8 mouse cellular contexts compared by ENCODE assay signal in genomic region chr7:4723508-4723907, GRCm38 (mm10). TPM values are rescaled to one million over a fixed set of nuclear protein-coding genes. Genes with fewer than 3 reads are reported as not detected.
DNase-seq lines count a peak whose midpoint lies in the region; ATAC-seq and TF ChIP-seq lines count a peak whose summit lies in the region.

No protein-coding gene starts in this region.

- DNase-seq in layer of hippocampus, adult 11-12 months (ENCODE audit: low spot score) = peak; percentile 52
- DNase-seq in layer of hippocampus, adult 8-10 months (ENCODE audit: low spot score in 2 of 2) = no peak
- peak; percentile 65 for DNase-seq in cerebellum, adult 9-10 months
- no peak for DNase-seq in heart, postnatal 0 days (ENCODE audit: low spot score)
- DNase-seq in left cerebral cortex, postnatal 4 days = peak; percentile 42
- no peak for DNase-seq in ovary, postnatal 10 days (ENCODE audit: low spot score)

- no peaks in the 10 kb centered on the region for H3K27me3 ChIP-seq in heart, postnatal 0 days (ENCODE audit: control insufficient read depth, insufficient read depth, low read length)
- H3K27me3 ChIP-seq in stomach, embryonic 16.5 days (ENCODE audit: control insufficient read depth, insufficient read depth, low read length) = no peaks in the 10 kb centered on the region

- TF ChIP-seq EP300 in heart, postnatal 0 days (IDR thresholded peaks at IDR 0.05; ENCODE audit: low read depth) = no peak

- peak overlapping the region; percentile 50 for H3K4me2 ChIP-seq in heart, postnatal 0 days (ENCODE audit: low read depth, low read length)
- H3K4me2 ChIP-seq in stomach, embryonic 16.5 days (ENCODE audit: low read depth, low read length) = peak overlapping the region; percentile 68

- no peak for TF ChIP-seq CTCF in heart, postnatal 0 days (IDR thresholded peaks at IDR 0.05; ENCODE audit: low read depth)

- no peak overlapping the region for H3K27ac ChIP-seq in heart, postnatal 0 days (ENCODE audit: low read depth)
- H3K27ac ChIP-seq in stomach, embryonic 16.5 days (ENCODE audit: low read length) = peak overlapping the region; percentile 62

- no peak for ATAC-seq in heart, postnatal 0 days (ENCODE audit: insufficient read depth, low read depth)
- ATAC-seq in megakaryocyte-erythroid progenitor cell, adult 5-6 weeks (replicated peaks; ENCODE audit: low FRiP score, low TSS enrichment, poor library complexity, severe bottlenecking) = peak; percentile 58
- no peak for ATAC-seq in stomach, embryonic 16.5 days (ENCODE audit: insufficient read depth, low FRiP score)

- H3K4me1 ChIP-seq in heart, postnatal 0 days (ENCODE audit: control insufficient read depth, insufficient read depth) = no peaks in the 10 kb centered on the region
- peaks cover 4% of the 10 kb centered on the region; the same call in 1 of the 2 replicates for H3K4me1 ChIP-seq in stomach, embryonic 16.5 days (ENCODE audit: control insufficient read depth, insufficient read depth, low read length)

- H3K36me3 ChIP-seq in heart, postnatal 0 days (replicated peaks; ENCODE audit: control insufficient read depth, insufficient read depth, low read length) = no peaks in the 10 kb centered on the region
- H3K36me3 ChIP-seq in stomach, embryonic 16.5 days (ENCODE audit: control insufficient read depth, insufficient read depth, low read length) = no peaks in the 10 kb centered on the region

- WGBS in heart, postnatal 0 days = 32% methylated on average over 12 of the region's 12 CpGs
- WGBS in stomach, embryonic 16.5 days = 36% methylated on average over 12 of the region's 12 CpGs

- no peak overlapping the region for H3K9ac ChIP-seq in heart, postnatal 0 days (replicated peaks; ENCODE audit: low read depth, low read length)
- peak overlapping the region; percentile 59 for H3K9ac ChIP-seq in stomach, embryonic 16.5 days (ENCODE audit: low read length)

- no peaks in the 10 kb centered on the region for H3K9me3 ChIP-seq in heart, postnatal 0 days (replicated peaks; ENCODE audit: control insufficient read depth, low read length)
- H3K9me3 ChIP-seq in stomach, embryonic 16.5 days (replicated peaks; ENCODE audit: control insufficient read depth, low read length) = no peaks in the 10 kb centered on the region

- intact Hi-C loops in left cerebral cortex, postnatal 4 days (cut with DNase I) = no loop called here

- peak overlapping the region; percentile 16; the same call in 1 of the 2 replicates for H3K4me3 ChIP-seq in heart, postnatal 0 days (ENCODE audit: low read depth, low read length)
- peak overlapping the region; percentile 48 for H3K4me3 ChIP-seq in stomach, embryonic 16.5 days (replicated peaks; ENCODE audit: low read length)

RNA-seq across cellular contexts. Expression of gene Tmem150b, which starts 1.5 kb away (rescaled TPM):
- under 1 TPM in 2 of 4 experiments, not detected in 2; 0.27 to 0.36 TPM for total RNA-seq in layer of hippocampus, adult 8-10 months (2022)
- total RNA-seq in heart, postnatal 0 days (2014; rRNA removed; ENCODE audit: low replicate concordance) = 0.23 TPM in 1 of 2 replicates, not detected in the other
- polyA plus RNA-seq in heart, postnatal 0 days (2015; fragmentation: Nextera tagmentation; extraction: Ambion mirVana) = not detected in 2 replicates
- total RNA-seq in left cerebral cortex, postnatal 4 days (2021) = not detected
- total RNA-seq in megakaryocyte-erythroid progenitor cell, adult 5-6 weeks (2014; fragmentation: Nextera tagmentation) = not detected in 2 replicates
- 0.33 and 1.1 TPM in 2 replicates for total RNA-seq in megakaryocyte-erythroid progenitor cell, adult 5-6 weeks (2017)
- 0.76 and 0.90 TPM in 2 replicates for polyA plus RNA-seq in stomach, embryonic 16.5 days (2015; fragmentation: Nextera tagmentation; extraction: Ambion mirVana)

RNA-seq across cellular contexts. Expression of gene Kmt5c, which starts 16.4 kb away (rescaled TPM):
- 10 to 100 TPM; 26.1 to 39.8 (median 33.0) TPM for total RNA-seq in layer of hippocampus, adult 8-10 months (2022)
- 59.1 and 62.9 TPM in 2 replicates for total RNA-seq in heart, postnatal 0 days (2014; rRNA removed; ENCODE audit: low replicate concordance)
- 38.3 and 42.9 TPM in 2 replicates for polyA plus RNA-seq in heart, postnatal 0 days (2015; fragmentation: Nextera tagmentation; extraction: Ambion mirVana)
- total RNA-seq in left cerebral cortex, postnatal 4 days (2021) = 10 to 100 TPM; 53.2 to 58.9 TPM
- total RNA-seq in megakaryocyte-erythroid progenitor cell, adult 5-6 weeks (2014; fragmentation: Nextera tagmentation) = 75.8 and 96.3 TPM in 2 replicates
- 25.6 and 52.4 TPM in 2 replicates for total RNA-seq in megakaryocyte-erythroid progenitor cell, adult 5-6 weeks (2017)
- 59.6 and 64.3 TPM in 2 replicates for polyA plus RNA-seq in stomach, embryonic 16.5 days (2015; fragmentation: Nextera tagmentation; extraction: Ambion mirVana)

RNA-seq across cellular contexts. Expression of gene Cox6b2, which starts 29.4 kb away (rescaled TPM):
- total RNA-seq in layer of hippocampus, adult 8-10 months (2022) = 10 to 100 TPM in 1 of 4 experiments, 1 to 10 TPM in 3; 6.0 to 13.0 (median 7.4) TPM
- total RNA-seq in heart, postnatal 0 days (2014; rRNA removed; ENCODE audit: low replicate concordance) = 20.8 TPM in 1 of 2 replicates, not detected in the other
- 27.1 and 27.8 TPM in 2 replicates for polyA plus RNA-seq in heart, postnatal 0 days (2015; fragmentation: Nextera tagmentation; extraction: Ambion mirVana)
- 1 to 10 TPM; 7.3 to 8.8 TPM for total RNA-seq in left cerebral cortex, postnatal 4 days (2021)
- total RNA-seq in megakaryocyte-erythroid progenitor cell, adult 5-6 weeks (2014; fragmentation: Nextera tagmentation) = 279 and 377 TPM in 2 replicates
- 151 and 283 TPM in 2 replicates for total RNA-seq in megakaryocyte-erythroid progenitor cell, adult 5-6 weeks (2017)
- polyA plus RNA-seq in stomach, embryonic 16.5 days (2015; fragmentation: Nextera tagmentation; extraction: Ambion mirVana) = 61.4 and 70.0 TPM in 2 replicates

RNA-seq across cellular contexts. Expression of gene Brsk1, which starts 33.1 kb away (rescaled TPM):
- total RNA-seq in layer of hippocampus, adult 8-10 months (2022) = 100 to 1,000 TPM; 314 to 327 (median 325) TPM
- 7.1 and 10.9 TPM in 2 replicates for total RNA-seq in heart, postnatal 0 days (2014; rRNA removed; ENCODE audit: low replicate concordance)
- polyA plus RNA-seq in heart, postnatal 0 days (2015; fragmentation: Nextera tagmentation; extraction: Ambion mirVana) = 0.22 and 0.36 TPM in 2 replicates
- 100 to 1,000 TPM; 258 to 262 TPM for total RNA-seq in left cerebral cortex, postnatal 4 days (2021)
- total RNA-seq in megakaryocyte-erythroid progenitor cell, adult 5-6 weeks (2014; fragmentation: Nextera tagmentation) = not detected in 2 replicates
- total RNA-seq in megakaryocyte-erythroid progenitor cell, adult 5-6 weeks (2017) = not detected in 2 replicates
- 0.86 and 0.88 TPM in 2 replicates for polyA plus RNA-seq in stomach, embryonic 16.5 days (2015; fragmentation: Nextera tagmentation; extraction: Ambion mirVana)

RNA-seq across cellular contexts. Expression of gene Hspbp1, which starts 38.6 kb away (rescaled TPM):
- 10 to 100 TPM; 76.4 to 91.2 (median 84.1) TPM for total RNA-seq in layer of hippocampus, adult 8-10 months (2022)
- 138 and 156 TPM in 2 replicates for total RNA-seq in heart, postnatal 0 days (2014; rRNA removed; ENCODE audit: low replicate concordance)
- 69.8 and 72.9 TPM in 2 replicates for polyA plus RNA-seq in heart, postnatal 0 days (2015; fragmentation: Nextera tagmentation; extraction: Ambion mirVana)
- 100 to 1,000 TPM in 1 of 2 experiments, 10 to 100 TPM in 1; 99.7 to 111 TPM for total RNA-seq in left cerebral cortex, postnatal 4 days (2021)
- total RNA-seq in megakaryocyte-erythroid progenitor cell, adult 5-6 weeks (2014; fragmentation: Nextera tagmentation) = 69.0 and 77.0 TPM in 2 replicates
- total RNA-seq in megakaryocyte-erythroid progenitor cell, adult 5-6 weeks (2017) = 44.9 and 47.4 TPM in 2 replicates
- 77.2 and 88.0 TPM in 2 replicates for polyA plus RNA-seq in stomach, embryonic 16.5 days (2015; fragmentation: Nextera tagmentation; extraction: Ambion mirVana)

Comparison
In these comparisons a context has a peak if more than half of its experiments do, and no peak if none do; other contexts are left out.
1. DNase-seq: peak in layer of hippocampus, adult 11-12 months (single experiment), cerebellum, adult 9-10 months (single experiment) and left cerebral cortex, postnatal 4 days (single experiment); none in layer of hippocampus, adult 8-10 months (0 of 2), heart, postnatal 0 days (single experiment) and ovary, postnatal 10 days (single experiment).